Mouse (Mus musculus) liver, embryonic 16.5 days (tissue): Measurements from ENCODE around the gene Id1. TPM values are rescaled to one million over a fixed set of nuclear protein-coding genes. Genes with fewer than 3 reads are reported as not detected.
A peak's percentile ranks its signal among the peaks of the same experiment; 100 is the strongest.

Source experiments
- ATAC-seq: fragments of 200-750 bp; cut with Nextera tagmentation; 2 replicates; pipeline ENCODE4 v1.8.0; 2017; ENCODE audit warnings: low read depth, mild to moderate bottlenecking, moderate number of reproducible peaks, moderate library complexity
- H3K27ac ChIP-seq: fragments of 300-500 bp; sonication (generic); 2 replicates; pipeline ENCODE4 v1.5.1; 2014; ENCODE audit warnings: mild to moderate bottlenecking, low read length
- H3K27me3 ChIP-seq: fragments of 300-500 bp; sonication (generic); 2 replicates; pipeline ENCODE4 v1.6.1; 2014; ENCODE audit warnings: low read depth, low read length, mixed read lengths; ENCODE audit not compliant: control insufficient read depth, insufficient read depth
- H3K36me3 ChIP-seq: fragments of 300-500 bp; sonication (generic); 2 replicates; pipeline ENCODE4 v1.6.1; 2014; ENCODE audit warnings: mild to moderate bottlenecking; ENCODE audit not compliant: control insufficient read depth, insufficient read depth
- H3K4me1 ChIP-seq: fragments of 300-500 bp; sonication (generic); 2 replicates; pipeline ENCODE4 v1.6.1; 2014; ENCODE audit warnings: low read depth, low read length, mixed read lengths; ENCODE audit not compliant: control insufficient read depth
- H3K4me2 ChIP-seq: fragments of 300-500 bp; sonication (generic); 2 replicates; pipeline ENCODE4 v1.6.1; 2014; ENCODE audit warnings: low read depth, low read length, mixed read lengths
- H3K4me3 ChIP-seq: fragments of 300-500 bp; sonication (generic); 2 replicates; pipeline ENCODE4 v1.5.1; 2014; ENCODE audit warnings: low read depth, mild to moderate bottlenecking, low read length
- H3K9ac ChIP-seq: fragments of 300-500 bp; sonication (generic); 2 replicates; pipeline ENCODE4 v1.6.1; 2014; ENCODE audit warnings: low read depth, low read length
- H3K9me3 ChIP-seq: fragments of 300-500 bp; sonication (generic); replicated peaks from 2 replicates; pipeline ENCODE4 v1.6.1; 2016; ENCODE audit warnings: low read length; ENCODE audit not compliant: control insufficient read depth
- WGBS: fragments of 180-500 bp; shearing (Covaris S2); extraction: QIAGEN DNeasy Blood & Tissue Kit; methylation state at CpG from one replicate; pipeline ENCODE4 v1.1.7; 2014; ENCODE audit not compliant: insufficient replicate concordance; 5-methylcytosine and 5-hydroxymethylcytosine counted together
- polyA plus RNA-seq: library from polyadenylated mRNA; unstranded; fragments of >200 nt; fragmentation: Nextera tagmentation; extraction: Ambion mirVana; gene quantifications from 2 replicates; pipeline ENCODE4 v1.2.1, GENCODE M21; 2015

The Id1 gene
- polyA plus RNA-seq, 1 experiment from 2014 or later: 18.8 TPM

DNA sequence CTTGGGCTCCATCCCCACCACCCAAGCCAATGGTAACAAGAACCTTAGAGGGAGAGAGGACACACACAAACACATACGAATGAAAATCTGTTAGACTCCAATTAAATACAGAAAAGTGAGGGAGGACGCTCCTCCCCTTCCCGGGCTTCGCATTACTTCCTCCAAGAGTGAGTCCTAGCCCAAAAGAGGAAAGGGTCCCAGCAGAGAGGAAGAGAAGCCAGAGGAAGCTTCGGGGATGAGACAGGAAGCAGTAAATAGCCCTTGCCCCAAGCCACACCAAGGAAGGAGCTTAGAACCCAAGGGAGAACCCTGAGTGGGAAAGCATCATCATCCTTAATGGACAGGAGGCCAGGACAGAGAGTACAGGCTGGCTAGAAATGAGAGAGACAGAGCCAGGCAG lies 27.0 kb upstream of the Id1 start:
- Histone ChIP-seq H3K36me3 (peaks cover 6% of the 10 kb centered on the region), H3K9ac (no peak overlapping the region), H3K4me3 (no peak overlapping the region), H3K4me2 (no peak overlapping the region), H3K27ac (no peak overlapping the region), H3K9me3 (no peaks in the 10 kb centered on the region), H3K27me3 (no peaks in the 10 kb centered on the region), H3K4me1 (peaks cover 4% of the 10 kb centered on the region)
- no peak for ATAC-seq
- WGBS: 46% methylated on average over 5 of the region's 5 CpGs

DNA sequence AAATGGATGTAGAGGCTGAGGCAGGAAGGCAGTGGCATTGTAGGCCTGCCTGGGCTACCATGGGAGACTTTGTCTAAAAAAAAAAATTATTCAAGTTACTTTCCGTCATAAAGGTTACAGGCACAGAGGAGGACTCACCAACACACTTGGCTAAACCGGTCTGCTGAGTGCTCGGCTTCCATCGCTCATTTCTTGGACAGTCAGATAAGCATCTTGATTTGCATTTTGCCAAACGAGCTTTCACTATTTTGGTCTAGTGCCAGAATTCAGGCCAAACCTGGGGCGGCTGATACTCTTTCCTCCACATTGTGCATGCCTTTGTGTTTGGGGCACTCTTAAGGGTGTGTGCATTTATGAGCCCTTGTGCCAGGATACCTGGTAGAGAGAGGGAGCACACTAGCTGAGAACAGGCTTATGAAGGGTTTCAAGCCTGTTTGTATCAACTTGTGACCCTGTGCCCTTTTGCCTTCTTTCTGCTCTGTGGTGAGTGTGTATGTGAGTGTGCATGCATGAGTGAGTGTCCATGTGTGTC lies 19.7 kb upstream of the Id1 start:
- H3K36me3 ChIP-seq: no peaks in the 10 kb centered on the region
- H3K4me3 ChIP-seq: no peak overlapping the region
- no peaks in the 10 kb centered on the region for H3K4me1 ChIP-seq
- no peaks in the 10 kb centered on the region for H3K27me3 ChIP-seq
- no peak overlapping the region for H3K9ac ChIP-seq
- 63% methylated on average over 6 of the region's 6 CpGs for WGBS
- ATAC-seq: no peak
- H3K27ac ChIP-seq: no peak overlapping the region
- no peak overlapping the region for H3K4me2 ChIP-seq
- H3K9me3 ChIP-seq: no peaks in the 10 kb centered on the region

DNA sequence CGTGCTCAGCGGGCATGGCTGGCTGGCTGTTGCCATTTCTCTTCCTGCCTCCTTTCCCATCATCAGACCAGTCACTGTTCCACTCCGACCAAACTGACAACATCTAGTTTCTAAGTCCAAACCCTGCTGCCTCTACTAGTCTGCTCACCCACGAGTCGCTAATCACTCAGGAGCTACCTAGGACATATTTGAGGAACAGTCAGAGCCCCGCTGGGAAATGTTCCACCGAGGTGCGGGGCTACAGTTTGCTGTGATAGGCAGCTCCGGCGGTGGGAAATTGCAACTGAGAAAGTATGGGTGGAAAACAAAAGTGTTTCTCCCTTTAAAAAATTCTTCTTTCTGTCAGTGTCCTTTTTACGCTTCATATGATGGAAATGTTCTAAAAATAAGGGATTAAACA lies 18.4 kb upstream of the Id1 start:
- Histone ChIP-seq H3K4me2 (no peak overlapping the region), H3K4me1 (no peaks in the 10 kb centered on the region), H3K27me3 (peaks cover 4% of the 10 kb centered on the region; the same call in 1 of the 2 replicates), H3K36me3 (no peaks in the 10 kb centered on the region), H3K4me3 (no peak overlapping the region), H3K9me3 (no peaks in the 10 kb centered on the region), H3K27ac (no peak overlapping the region), H3K9ac (no peak overlapping the region)
- 64% methylated on average over 11 of the region's 11 CpGs for WGBS
- no peak for ATAC-seq

GRCm38 (mm10) chr2:152718076-152718475 lies 18.0 kb upstream of the Id1 start:
- Histone ChIP-seq H3K4me3 (no peak overlapping the region), H3K27ac (no peak overlapping the region), H3K9ac (no peak overlapping the region), H3K27me3 (peaks cover 8% of the 10 kb centered on the region), H3K4me1 (no peaks in the 10 kb centered on the region), H3K4me2 (no peak overlapping the region), H3K36me3 (no peaks in the 10 kb centered on the region), H3K9me3 (no peaks in the 10 kb centered on the region)
- 64% methylated on average over 6 of the region's 6 CpGs for WGBS
- ATAC-seq: no peak

DNA sequence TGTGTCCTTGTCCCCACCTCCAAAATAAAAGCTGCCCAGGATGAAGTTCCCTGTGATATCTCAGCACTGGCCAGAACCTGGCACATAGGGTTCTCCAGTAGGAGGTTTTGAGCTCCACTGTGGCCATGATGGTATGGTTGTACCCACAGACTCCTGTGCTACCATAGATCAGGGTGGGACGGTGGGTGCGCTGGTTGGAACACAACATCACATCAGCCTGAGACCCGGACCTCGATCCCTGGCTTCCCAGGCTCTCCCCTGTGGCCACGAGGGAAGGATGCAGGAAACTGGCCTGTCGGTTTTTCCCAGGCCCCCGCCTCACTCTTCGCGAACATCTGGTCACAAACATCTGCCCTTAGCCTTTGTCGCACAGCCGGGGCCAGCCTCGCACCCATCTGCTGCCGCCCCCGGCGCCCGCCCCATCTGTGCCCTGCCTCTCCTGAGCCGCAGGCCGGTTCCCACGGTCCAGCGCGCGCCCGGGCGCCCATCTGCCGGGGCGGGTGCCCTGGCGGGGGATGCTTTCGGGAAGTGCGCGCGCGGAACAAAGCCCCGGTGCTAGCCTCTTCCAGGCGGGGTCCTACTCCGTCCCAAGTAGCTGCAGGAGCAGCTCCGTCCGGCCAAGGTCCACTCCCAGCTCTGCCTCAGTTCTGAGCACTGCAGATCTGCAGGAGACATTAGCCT lies 12.3 kb upstream of the Id1 start:
- H3K4me2 ChIP-seq: peak overlapping the region; percentile 38
- no peaks in the 10 kb centered on the region for H3K9me3 ChIP-seq
- ATAC-seq: peak; percentile 19; the same call in 1 of the 2 replicates
- peak overlapping the region; percentile 34 for H3K4me3 ChIP-seq
- peaks cover 32% of the 10 kb centered on the region for H3K27me3 ChIP-seq
- H3K9ac ChIP-seq: peak overlapping the region; percentile 33; the same call in 1 of the 2 replicates
- WGBS: 3% methylated on average over 37 of the region's 37 CpGs
- no peak overlapping the region for H3K27ac ChIP-seq
- H3K4me1 ChIP-seq: peaks cover 23% of the 10 kb centered on the region
- H3K36me3 ChIP-seq: no peaks in the 10 kb centered on the region

DNA sequence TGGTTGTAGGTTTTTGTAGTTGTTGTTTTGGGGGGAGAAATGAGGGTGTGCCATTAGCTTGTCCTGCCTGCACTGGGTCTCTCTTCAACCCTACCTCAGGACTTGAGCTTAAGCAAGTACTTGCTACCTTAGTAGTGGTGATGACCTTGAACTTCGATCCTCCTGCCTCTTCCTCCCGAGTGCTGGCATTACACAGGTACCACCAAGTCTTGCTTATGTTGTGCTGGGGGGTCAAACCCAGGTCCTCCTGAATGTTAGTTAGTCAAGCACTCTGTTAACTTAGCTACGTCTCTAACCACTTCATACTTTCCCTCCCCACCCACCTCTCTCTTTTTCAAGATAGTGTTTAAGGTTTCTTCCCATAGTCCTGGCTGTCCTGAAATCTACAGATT lies 11.7 kb upstream of the Id1 start:
- Histone ChIP-seq H3K9ac (no peak overlapping the region), H3K4me2 (peak overlapping the region; percentile 38), H3K36me3 (no peaks in the 10 kb centered on the region), H3K27ac (no peak overlapping the region), H3K4me3 (no peak overlapping the region; the same call in 1 of the 2 replicates), H3K4me1 (peaks cover 27% of the 10 kb centered on the region), H3K27me3 (peaks cover 32% of the 10 kb centered on the region), H3K9me3 (no peaks in the 10 kb centered on the region)
- no peak for ATAC-seq
- WGBS: 49% methylated on average over 3 of the region's 3 CpGs

DNA sequence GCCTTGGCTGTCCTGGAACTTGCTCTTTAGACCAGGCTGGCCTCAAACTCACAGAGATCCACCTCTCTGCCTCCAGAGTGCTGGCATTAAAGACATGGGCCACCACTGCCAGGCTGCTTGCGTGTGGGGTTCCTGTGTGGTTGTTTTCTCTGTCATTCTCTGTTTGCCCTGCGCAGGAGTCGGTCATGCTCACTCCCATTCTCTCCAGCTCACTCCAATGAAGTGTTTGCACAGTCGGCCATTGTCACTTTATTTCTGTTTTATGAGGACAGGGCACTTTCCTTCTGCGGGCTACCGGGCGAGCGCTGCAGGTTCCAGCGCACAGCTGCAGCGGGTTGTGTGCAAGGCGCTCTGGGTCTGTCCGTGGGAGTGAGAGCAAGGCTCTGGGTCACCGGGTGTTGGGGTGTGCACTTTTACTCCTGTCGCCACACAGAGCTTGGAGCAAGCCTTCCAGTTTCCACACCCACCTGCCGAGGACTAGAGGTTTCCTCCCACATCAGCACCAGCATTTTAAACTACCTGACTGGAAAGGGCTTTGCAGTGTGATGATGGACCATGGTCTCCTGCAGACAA lies 10.8 kb upstream of the Id1 start:
- Histone ChIP-seq H3K4me1 (peaks cover 34% of the 10 kb centered on the region), H3K4me3 (no peak overlapping the region), H3K27ac (no peak overlapping the region), H3K4me2 (no peak overlapping the region), H3K9ac (no peak overlapping the region), H3K27me3 (peaks cover 32% of the 10 kb centered on the region), H3K9me3 (no peaks in the 10 kb centered on the region), H3K36me3 (no peaks in the 10 kb centered on the region)
- no peak for ATAC-seq
- 64% methylated on average over 15 of the region's 15 CpGs for WGBS

- H3K9me3 ChIP-seq: no peaks in the 10 kb centered on the region
- peaks cover 32% of the 10 kb centered on the region for H3K27me3 ChIP-seq
- no peak overlapping the region for H3K4me2 ChIP-seq
- WGBS: 73% methylated on average over 6 of the region's 6 CpGs
- no peak overlapping the region for H3K27ac ChIP-seq
- no peaks in the 10 kb centered on the region for H3K36me3 ChIP-seq
- H3K9ac ChIP-seq: no peak overlapping the region
- H3K4me1 ChIP-seq: peaks cover 34% of the 10 kb centered on the region
- ATAC-seq: no peak
- H3K4me3 ChIP-seq: no peak overlapping the region
Measured at GRCm38 (mm10) chr2:152726213-152726612, 9.8 kb upstream of the Id1 start.

GRCm38 (mm10) chr2:152726751-152727335 lies 9.2 kb upstream of the Id1 start:
- WGBS: 33% methylated on average over 6 of the region's 6 CpGs
- Histone ChIP-seq H3K4me2 (no peak overlapping the region), H3K4me1 (peaks cover 34% of the 10 kb centered on the region), H3K27ac (no peak overlapping the region), H3K36me3 (no peaks in the 10 kb centered on the region), H3K4me3 (no peak overlapping the region), H3K9ac (no peak overlapping the region), H3K9me3 (no peaks in the 10 kb centered on the region), H3K27me3 (peaks cover 32% of the 10 kb centered on the region)
- 0 out of 2 replicates have a peak, but pooled peaks have one; percentile 17 for ATAC-seq
